Mouse (Mus musculus) olfactory bulb, adult 2 months (tissue): ENCODE measurements at regions not wholly inside any gene's neighbourhood (a gene's known extent, or its start where the extent isn't known, plus 50 kb on each side); places are given as distances from the start of the nearest gene placed in this dataset.

Experiments used
- CTCF ChIP-seq: fragments of 200-500 bp; IDR thresholded peaks from 2 replicates; pipeline ENCODE4 v1.5.1; 2012; ENCODE audit warnings: low read depth, mild to moderate bottlenecking, low read length, moderate library complexity; ENCODE audit not compliant: insufficient read depth
- POLR2A ChIP-seq: fragments of 200-500 bp; IDR thresholded peaks from 2 replicates; pipeline ENCODE4 v1.6.1; 2012; ENCODE audit warnings: mild to moderate bottlenecking, low read depth, low read length, moderate library complexity; ENCODE audit not compliant: insufficient read depth

DNA sequence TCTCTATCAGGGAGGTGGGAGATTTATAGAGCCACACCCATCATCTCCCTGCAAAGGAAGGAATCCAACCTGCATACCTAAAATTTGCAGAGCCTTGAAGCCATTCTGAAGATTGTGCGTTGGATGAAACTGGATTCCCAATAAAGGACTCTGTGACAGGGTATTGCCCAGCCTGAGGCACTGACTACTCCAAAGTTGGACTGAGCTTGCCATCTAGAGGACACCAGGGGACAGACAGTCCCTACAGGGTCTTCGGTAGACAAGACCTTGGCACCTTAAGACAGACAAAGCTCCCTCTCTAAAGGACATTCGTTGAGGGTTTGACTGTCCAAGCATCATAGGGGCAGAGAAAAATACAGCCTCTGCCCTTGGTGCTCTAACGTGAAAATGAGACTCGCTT lies 243.4 kb downstream of the Gsdmc2 start:
- TF ChIP-seq CTCF: no peak
- TF ChIP-seq POLR2A: no peak
